Mouse (Mus musculus): ENCODE results near the gene Hoxb8. TPM values are rescaled to one million over a fixed set of nuclear protein-coding genes. Genes with fewer than 3 reads are reported as not detected.

Hoxb8 gene
- polyA plus RNA-seq, 1 experiment from 2014 or later: not detected

DNA sequence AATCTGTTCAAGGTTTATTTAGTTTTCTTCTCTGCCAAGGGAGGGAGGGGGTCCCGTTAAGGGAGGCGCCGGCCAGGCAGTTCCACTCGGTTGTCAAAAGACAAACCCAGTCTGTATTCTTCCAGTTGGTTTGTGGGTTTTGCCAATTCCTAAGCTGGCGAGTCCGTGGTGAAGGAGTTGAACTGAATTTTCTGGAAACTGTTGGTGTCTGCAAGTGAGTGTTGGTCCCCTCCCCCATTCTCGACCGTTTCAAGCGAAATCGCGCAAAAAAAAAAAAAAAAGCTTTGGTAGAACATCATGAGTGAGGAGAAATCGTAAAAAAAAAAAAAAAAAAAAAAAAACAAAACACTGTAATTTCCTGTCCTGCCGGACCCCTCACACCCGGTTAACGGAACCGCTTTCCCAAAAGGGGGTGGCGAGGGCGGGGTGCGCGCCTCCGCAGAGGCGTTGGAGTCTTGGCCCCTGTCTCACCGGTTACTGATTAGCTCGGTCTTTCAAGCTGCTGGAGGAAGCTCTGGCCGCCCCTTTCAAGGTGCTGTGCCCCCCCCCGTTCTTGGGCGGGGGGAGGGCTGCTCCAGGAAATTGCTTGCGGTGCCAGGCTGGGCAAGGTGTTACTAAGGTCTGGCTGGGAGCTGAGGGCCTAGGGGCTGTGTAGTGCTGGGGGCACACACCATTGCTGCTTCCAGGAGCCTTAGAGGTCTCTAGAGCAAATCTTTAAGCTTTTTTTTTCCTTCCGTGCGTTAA is 13.6 kb downstream of the Hoxb8 start:
- no peaks in the 10 kb centered on the region for H3K36me3 ChIP-seq (ENCODE audit: control insufficient read depth, insufficient read depth, low read length)
- ATAC-seq: no peak
- no peak overlapping the region for H3K4me3 ChIP-seq (ENCODE audit: low read depth, low read length)
- H3K27me3 ChIP-seq (ENCODE audit: control insufficient read depth, insufficient read depth, low read depth, low read length): peaks cover 87% of the 10 kb centered on the region
- no peak overlapping the region for H3K4me2 ChIP-seq (ENCODE audit: low read length)
- 1% methylated on average over 29 of the region's 30 CpGs for WGBS
- no peak overlapping the region for H3K9ac ChIP-seq (ENCODE audit: low read depth, low read length)
- H3K4me1 ChIP-seq (ENCODE audit: control insufficient read depth, insufficient read depth, low read length): no peaks in the 10 kb centered on the region
- no peaks in the 10 kb centered on the region for H3K9me3 ChIP-seq (replicated peaks; ENCODE audit: control insufficient read depth, low read length, poor library complexity, severe bottlenecking)
- H3K27ac ChIP-seq (ENCODE audit: low read length): no peak overlapping the region

DNA sequence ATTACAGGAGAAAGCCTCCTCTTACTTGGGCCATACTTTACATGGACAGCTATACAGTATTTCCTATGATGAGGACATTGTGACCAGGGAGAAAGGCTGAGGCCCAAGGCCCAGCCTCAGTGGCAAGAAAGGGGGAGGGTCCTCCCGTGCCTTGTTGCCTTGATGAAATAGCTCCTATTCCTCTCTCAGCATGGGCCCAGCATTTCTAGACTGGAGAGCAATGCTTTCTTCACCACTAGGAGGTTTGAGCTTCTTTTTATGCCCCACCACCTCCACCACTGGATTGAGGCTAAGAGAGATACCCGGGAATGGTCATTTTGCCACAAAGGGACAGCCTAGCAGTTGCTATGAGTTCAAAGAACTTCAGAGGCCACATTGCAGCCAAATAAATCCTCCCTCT is 15.3 kb downstream of the Hoxb8 start:
- H3K4me1 ChIP-seq (ENCODE audit: control insufficient read depth, insufficient read depth, low read length): no peaks in the 10 kb centered on the region
- peaks cover 90% of the 10 kb centered on the region for H3K27me3 ChIP-seq (ENCODE audit: control insufficient read depth, insufficient read depth, low read depth, low read length)
- WGBS: 0% methylated on average over 2 of the region's 2 CpGs
- H3K27ac ChIP-seq (ENCODE audit: low read length): no peak overlapping the region
- H3K9ac ChIP-seq (ENCODE audit: low read depth, low read length): no peak overlapping the region
- no peak for ATAC-seq
- H3K36me3 ChIP-seq (ENCODE audit: control insufficient read depth, insufficient read depth, low read length): no peaks in the 10 kb centered on the region
- no peaks in the 10 kb centered on the region for H3K9me3 ChIP-seq (replicated peaks; ENCODE audit: control insufficient read depth, low read length, poor library complexity, severe bottlenecking)
- no peak overlapping the region for H3K4me2 ChIP-seq (ENCODE audit: low read length)
- H3K4me3 ChIP-seq (ENCODE audit: low read depth, low read length): no peak overlapping the region

DNA sequence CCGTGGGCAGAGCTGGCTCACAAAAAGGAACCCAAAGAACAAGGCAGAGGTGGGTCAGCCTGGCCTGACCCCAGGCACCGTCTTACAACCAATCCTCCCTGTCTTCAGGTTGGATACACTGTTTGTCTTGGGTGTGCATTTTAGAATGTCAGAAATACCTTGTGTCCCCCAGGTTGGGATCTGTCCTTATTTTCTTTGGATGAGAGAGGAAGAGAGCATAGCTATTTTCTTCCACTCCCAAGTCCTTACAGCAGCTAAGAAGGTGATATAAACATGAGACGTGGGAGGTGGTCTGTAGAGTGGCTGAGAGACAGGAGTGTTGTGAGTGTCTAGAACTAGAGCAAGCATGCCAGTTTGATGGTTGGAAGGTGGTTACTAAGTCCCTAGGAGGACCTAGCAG is 15.7 kb downstream of the Hoxb8 start:
- Histone ChIP-seq H3K4me1 (ENCODE audit: control insufficient read depth, insufficient read depth, low read length) (no peaks in the 10 kb centered on the region), H3K4me3 (ENCODE audit: low read depth, low read length) (no peak overlapping the region), H3K9me3 (replicated peaks; ENCODE audit: control insufficient read depth, low read length, poor library complexity, severe bottlenecking) (no peaks in the 10 kb centered on the region), H3K9ac (ENCODE audit: low read depth, low read length) (no peak overlapping the region), H3K27ac (ENCODE audit: low read length) (no peak overlapping the region), H3K27me3 (ENCODE audit: control insufficient read depth, insufficient read depth, low read depth, low read length) (peaks cover 89% of the 10 kb centered on the region), H3K4me2 (ENCODE audit: low read length) (no peak overlapping the region), H3K36me3 (ENCODE audit: control insufficient read depth, insufficient read depth, low read length) (no peaks in the 10 kb centered on the region)
- ATAC-seq: no peak
- WGBS: 0% methylated on average over 3 of the region's 3 CpGs

DNA sequence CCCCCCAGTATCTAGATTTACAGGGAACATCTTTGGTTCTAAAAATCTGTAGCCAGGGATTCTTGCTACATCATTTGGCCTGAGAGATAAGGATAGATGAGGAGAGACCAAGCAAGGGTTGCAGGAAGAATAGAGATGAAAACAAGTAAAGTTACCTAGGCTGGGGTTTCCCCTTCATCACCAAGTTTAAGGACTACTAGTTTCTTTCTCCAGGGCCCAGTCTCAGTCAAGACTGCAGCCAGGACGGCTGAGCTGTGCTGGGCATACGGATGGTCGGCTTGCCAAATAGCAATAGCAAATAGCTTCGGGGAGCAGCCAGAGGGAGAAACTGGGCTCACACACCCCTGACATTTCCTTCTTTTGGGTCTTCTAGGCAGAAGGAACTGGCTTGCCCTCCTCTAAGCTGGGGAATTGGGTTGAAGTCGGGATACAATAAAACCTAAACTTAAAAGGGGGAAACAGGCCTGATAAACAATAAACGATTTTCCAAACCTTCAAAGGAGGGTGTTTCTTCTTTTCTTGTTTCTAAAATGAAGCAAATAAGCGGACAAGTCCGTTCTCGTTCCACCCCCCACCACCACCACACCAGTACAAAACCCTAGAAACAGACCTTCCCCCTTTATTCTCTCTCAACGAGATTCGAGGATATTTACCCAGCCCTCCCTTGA is 16.4 kb downstream of the Hoxb8 start:
- Histone ChIP-seq H3K36me3 (ENCODE audit: control insufficient read depth, insufficient read depth, low read length) (no peaks in the 10 kb centered on the region), H3K27me3 (ENCODE audit: control insufficient read depth, insufficient read depth, low read depth, low read length) (peaks cover 90% of the 10 kb centered on the region), H3K27ac (ENCODE audit: low read length) (no peak overlapping the region), H3K9ac (ENCODE audit: low read depth, low read length) (no peak overlapping the region), H3K4me2 (ENCODE audit: low read length) (no peak overlapping the region), H3K9me3 (replicated peaks; ENCODE audit: control insufficient read depth, low read length, poor library complexity, severe bottlenecking) (no peaks in the 10 kb centered on the region), H3K4me3 (ENCODE audit: low read depth, low read length) (no peak overlapping the region), H3K4me1 (ENCODE audit: control insufficient read depth, insufficient read depth, low read length) (no peaks in the 10 kb centered on the region)
- no peak for ATAC-seq
- 3% methylated on average over 11 of the region's 11 CpGs for WGBS

DNA sequence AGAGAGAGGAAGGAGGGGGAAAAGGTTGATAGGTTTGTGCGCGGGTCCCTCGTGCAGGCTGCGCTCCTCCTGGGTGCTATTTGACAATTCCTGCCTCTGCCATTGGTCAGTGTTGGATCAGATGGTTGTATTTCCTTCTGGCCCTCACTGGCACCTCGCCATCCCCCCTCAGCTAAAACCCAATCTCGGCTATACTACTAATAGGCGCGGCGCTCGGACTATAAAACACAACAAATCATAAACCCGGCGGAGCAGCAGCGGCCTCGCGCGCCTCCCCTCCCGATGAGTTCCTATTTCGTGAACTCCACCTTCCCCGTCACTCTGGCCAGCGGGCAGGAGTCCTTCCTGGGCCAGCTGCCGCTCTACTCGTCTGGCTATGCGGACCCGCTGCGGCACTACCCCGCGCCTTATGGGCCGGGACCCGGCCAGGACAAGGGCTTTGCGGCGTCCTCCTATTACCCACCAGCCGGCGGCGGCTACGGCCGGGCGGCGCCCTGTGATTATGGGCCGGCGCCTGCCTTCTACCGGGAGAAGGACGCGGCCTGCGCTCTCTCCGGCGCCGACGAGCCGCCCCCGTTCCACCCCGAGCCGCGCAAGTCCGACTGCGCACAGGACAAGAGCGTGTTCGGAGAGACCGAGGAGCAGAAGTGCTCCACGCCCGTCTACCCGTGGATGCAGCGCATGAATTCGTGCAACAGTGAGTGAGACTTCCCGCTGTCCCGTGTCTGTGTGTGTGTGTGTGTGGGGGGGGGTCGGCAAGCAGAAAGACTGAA is 17.4 kb downstream of the Hoxb8 start:
- H3K36me3 ChIP-seq (ENCODE audit: control insufficient read depth, insufficient read depth, low read length): no peaks in the 10 kb centered on the region
- H3K27me3 ChIP-seq (ENCODE audit: control insufficient read depth, insufficient read depth, low read depth, low read length): peaks cover 87% of the 10 kb centered on the region
- H3K9ac ChIP-seq (ENCODE audit: low read depth, low read length): no peak overlapping the region
- no peaks in the 10 kb centered on the region for H3K4me1 ChIP-seq (ENCODE audit: control insufficient read depth, insufficient read depth, low read length)
- H3K4me3 ChIP-seq (ENCODE audit: low read depth, low read length): no peak overlapping the region
- ATAC-seq: no peak
- H3K9me3 ChIP-seq (replicated peaks; ENCODE audit: control insufficient read depth, low read length, poor library complexity, severe bottlenecking): no peaks in the 10 kb centered on the region
- H3K4me2 ChIP-seq (ENCODE audit: low read length): no peak overlapping the region
- no peak overlapping the region for H3K27ac ChIP-seq (ENCODE audit: low read length)
- under 1% methylated on average over 66 of the region's 66 CpGs for WGBS

DNA sequence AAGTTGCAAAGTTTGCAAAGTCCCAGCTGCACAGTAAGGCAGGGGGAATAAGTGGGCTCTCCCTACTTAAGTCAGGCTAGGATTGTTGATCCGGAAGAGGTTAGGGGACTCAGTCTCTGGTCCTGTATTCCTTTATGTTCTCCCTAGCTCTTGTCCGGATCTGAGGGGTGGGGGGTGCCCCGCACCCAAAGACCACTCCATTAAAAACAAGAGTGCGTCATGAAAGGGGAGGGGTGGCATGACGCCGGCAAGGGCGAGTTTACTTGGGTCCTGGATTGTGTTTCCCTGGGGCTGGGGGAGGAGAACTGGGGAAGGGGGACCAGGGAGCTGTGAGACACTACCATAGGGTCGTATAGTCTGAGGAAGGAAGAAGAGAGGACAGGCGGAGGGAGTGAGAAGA is 18.1 kb downstream of the Hoxb8 start:
- Histone ChIP-seq H3K36me3 (ENCODE audit: control insufficient read depth, insufficient read depth, low read length) (no peaks in the 10 kb centered on the region), H3K9me3 (replicated peaks; ENCODE audit: control insufficient read depth, low read length, poor library complexity, severe bottlenecking) (no peaks in the 10 kb centered on the region), H3K4me2 (ENCODE audit: low read length) (no peak overlapping the region), H3K4me3 (ENCODE audit: low read depth, low read length) (no peak overlapping the region), H3K9ac (ENCODE audit: low read depth, low read length) (no peak overlapping the region), H3K4me1 (ENCODE audit: control insufficient read depth, insufficient read depth, low read length) (no peaks in the 10 kb centered on the region), H3K27me3 (ENCODE audit: control insufficient read depth, insufficient read depth, low read depth, low read length) (peaks cover 84% of the 10 kb centered on the region), H3K27ac (ENCODE audit: low read length) (no peak overlapping the region)
- ATAC-seq: no peak
- WGBS: 1% methylated on average over 9 of the region's 9 CpGs

DNA sequence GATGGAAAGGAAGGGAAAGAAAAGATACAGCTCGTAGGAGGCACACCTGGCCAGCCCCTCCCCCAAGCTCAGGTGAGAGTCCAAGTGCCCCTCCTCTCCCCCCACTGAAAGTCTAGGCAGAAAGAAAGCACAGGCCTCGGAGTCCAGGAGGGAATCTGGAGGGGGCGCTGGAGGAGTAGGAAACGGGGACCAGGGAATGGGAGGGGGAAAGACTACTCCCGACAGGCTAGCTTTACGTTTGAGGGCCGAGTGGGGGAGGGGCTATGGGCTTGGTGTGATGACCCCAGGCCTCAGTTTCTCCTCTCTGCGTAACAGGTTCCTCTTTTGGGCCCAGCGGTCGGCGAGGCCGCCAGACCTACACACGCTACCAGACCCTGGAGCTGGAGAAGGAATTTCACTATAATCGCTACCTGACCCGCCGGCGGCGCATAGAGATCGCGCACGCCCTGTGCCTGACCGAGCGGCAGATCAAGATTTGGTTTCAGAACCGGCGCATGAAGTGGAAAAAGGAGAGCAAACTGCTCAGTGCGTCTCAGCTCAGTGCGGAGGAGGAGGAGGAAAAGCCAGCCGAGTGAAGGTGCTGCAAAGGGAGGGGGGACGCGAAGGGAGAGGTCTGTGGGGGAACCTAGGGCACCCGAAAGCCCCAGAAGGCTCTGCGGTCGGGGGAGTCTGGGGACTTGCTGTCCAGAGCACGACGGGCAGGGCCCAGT is 18.8 kb downstream of the Hoxb8 start:
- no peak for ATAC-seq
- Histone ChIP-seq H3K4me1 (ENCODE audit: control insufficient read depth, insufficient read depth, low read length) (no peaks in the 10 kb centered on the region), H3K4me3 (ENCODE audit: low read depth, low read length) (no peak overlapping the region), H3K27me3 (ENCODE audit: control insufficient read depth, insufficient read depth, low read depth, low read length) (peaks cover 85% of the 10 kb centered on the region), H3K4me2 (ENCODE audit: low read length) (no peak overlapping the region), H3K9ac (ENCODE audit: low read depth, low read length) (no peak overlapping the region), H3K9me3 (replicated peaks; ENCODE audit: control insufficient read depth, low read length, poor library complexity, severe bottlenecking) (no peaks in the 10 kb centered on the region), H3K36me3 (ENCODE audit: control insufficient read depth, insufficient read depth, low read length) (no peaks in the 10 kb centered on the region), H3K27ac (ENCODE audit: low read length) (no peak overlapping the region)
- WGBS: 1% methylated on average over 35 of the region's 35 CpGs

DNA sequence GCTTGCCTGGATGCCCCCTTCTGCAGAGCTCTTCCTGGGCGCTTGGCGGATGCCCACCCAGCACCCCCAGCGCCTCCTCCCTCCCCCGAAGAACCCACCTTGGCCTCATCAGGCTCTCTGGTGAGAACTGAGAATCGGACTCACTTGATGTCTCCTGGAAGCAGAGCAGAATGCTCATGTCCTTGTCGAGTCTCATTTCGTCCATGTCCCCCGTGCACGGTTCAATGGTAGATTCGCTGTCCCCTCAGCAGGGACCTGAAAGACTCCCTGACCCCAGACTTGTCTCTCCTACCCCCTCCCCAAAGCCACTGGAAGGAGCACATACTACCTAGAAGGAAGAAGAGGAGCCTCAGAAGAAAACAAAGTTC is 19.3 kb downstream of the Hoxb8 start:
- Histone ChIP-seq H3K9ac (ENCODE audit: low read depth, low read length) (no peak overlapping the region), H3K27ac (ENCODE audit: low read length) (no peak overlapping the region), H3K4me2 (ENCODE audit: low read length) (no peak overlapping the region), H3K4me1 (ENCODE audit: control insufficient read depth, insufficient read depth, low read length) (no peaks in the 10 kb centered on the region), H3K9me3 (replicated peaks; ENCODE audit: control insufficient read depth, low read length, poor library complexity, severe bottlenecking) (no peaks in the 10 kb centered on the region), H3K4me3 (ENCODE audit: low read depth, low read length) (no peak overlapping the region), H3K36me3 (ENCODE audit: control insufficient read depth, insufficient read depth, low read length) (no peaks in the 10 kb centered on the region), H3K27me3 (ENCODE audit: control insufficient read depth, insufficient read depth, low read depth, low read length) (peaks cover 85% of the 10 kb centered on the region)
- ATAC-seq: no peak
- 3% methylated on average over 6 of the region's 10 CpGs for WGBS

All from midbrain, embryonic 16.5 days (tissue).